Mouse (Mus musculus): ENCODE measurements around the gene Cdk5.

Gene Cdk5

DNA sequence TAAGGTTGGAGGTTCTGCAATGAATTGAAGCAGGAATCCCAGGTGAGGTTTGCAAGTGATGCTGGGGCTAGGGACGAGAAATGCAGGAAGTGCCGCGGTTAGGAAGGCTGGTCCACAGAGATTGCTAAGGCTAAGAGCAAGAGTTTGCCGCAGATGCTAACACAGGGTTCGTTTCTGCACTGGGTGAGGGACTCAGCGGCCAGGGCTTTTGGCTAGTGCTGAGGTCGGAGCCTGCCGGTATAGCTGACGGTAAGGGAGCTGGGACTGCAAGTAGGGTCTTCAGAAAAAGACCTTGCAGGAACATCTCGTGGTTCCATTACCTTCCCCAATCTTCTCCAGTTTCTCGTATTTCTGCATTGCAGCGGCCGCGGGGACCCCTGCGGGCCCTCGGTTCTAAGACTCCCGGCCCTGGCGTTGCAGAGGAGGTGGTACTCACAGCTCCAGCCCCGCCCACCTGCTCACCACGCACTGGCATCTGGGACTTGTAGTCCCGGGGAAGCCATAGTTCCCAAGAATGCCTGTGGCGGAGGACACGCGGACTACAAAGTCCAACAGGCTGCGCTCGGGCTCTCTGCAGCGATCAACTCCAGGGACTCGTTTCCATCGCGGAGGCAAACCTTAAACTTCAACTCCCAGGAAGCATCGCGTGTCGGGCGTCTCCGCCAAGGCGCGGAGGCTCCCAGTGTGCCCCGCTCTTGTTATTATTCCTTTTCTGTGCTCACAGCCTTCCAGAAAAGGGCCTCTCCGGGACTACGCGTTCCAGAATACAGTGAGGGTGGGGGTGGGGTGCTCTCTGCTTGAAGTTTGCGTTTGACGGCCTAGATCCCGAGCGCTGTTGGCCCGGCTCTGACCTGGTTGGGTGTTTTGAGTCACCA is at the start of gene Cdk5, which contains the start of gene Slc4a2:
Cdk5 (minus strand) TSS at position 402 of the 875 bp plus-strand sequence.
Slc4a2 (plus strand) TSS at position 709 of the 875 bp plus-strand sequence.
- DNase-seq (ENCODE audit: low spot score), result peak; percentile 99

DNA sequence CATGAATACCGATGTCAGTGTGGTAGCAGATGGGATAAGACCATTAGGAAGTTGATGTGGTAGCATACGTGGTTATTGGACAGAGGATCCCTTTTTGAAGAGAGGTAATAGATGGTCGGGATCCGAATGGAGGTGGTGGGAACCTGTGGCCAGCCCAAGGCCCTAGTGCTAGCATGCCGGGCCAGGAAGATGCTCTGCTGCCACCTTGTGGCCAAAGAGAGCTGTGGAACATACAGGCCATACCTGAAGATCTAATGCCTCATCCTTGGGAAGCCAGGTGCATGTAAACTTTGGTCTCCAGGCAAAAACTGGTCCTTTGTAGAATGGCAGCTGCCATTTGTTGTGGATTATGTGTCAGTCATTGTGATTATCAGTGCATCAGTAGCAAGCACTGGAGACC is 47.3 kb upstream of the Cdk5 start:
- DNase-seq (ENCODE audit: low spot score), result peak; percentile 80

DNA sequence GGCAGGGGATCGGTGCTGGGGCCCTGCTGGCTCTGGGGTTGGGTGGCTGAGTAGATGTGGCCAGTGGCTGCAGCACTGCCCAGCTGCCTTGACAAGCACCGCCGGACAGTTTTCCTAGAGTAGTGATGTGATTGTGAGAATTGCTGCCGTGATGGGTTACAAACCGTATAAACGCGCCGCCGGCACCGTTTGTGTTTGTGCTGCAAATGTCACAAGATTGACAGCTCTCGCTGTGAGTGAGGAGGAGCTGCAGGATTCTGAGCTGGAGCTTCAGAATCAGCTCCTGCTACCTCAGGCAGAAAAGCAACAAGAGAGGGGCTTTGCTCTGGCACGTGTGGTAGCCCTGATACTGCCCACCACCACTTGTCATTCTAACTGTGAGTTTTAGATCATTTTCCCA is 43.4 kb upstream of the Cdk5 start:
- DNase-seq (ENCODE audit: low spot score), result no peak

DNA sequence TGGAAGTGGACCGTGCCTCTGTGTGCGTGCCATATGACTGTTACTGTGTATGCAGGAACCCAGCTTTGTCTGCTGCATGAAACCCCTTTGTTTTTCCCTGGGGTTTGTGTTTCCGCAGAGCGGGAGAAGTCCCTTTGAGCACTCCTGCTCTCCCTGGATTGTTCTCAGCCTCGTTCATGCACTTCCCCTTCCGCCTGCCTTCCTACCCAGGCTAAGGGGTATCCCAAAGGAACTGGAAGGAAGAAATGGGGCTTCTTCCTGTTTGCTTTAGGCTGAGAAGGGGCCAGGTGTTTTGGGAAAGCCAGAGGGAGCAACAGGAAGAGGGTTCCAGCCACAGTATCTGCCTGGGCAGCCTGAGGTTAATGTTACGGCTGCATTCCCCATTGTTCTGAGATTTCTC is 32.3 kb upstream of the Cdk5 start:
- no peak for DNase-seq (ENCODE audit: low spot score)

DNA sequence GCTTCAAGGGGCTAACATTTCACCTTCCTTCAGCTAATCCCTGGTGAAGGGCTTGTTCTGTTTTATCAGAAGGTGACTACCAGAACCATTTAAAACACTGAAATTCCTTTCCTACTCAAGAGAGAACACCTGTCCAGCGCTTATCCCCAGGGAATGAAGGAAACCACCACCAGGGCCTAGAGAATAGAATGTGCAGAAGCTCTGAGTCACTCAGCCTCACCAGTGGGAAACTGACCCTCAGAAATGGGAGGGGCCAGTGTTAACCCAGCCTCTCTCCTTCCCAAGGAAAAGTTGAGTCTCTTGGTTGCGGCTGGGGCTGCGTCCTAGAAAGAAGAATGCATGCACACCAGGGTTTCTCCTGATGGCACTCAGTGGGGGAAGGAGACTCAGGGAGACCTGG is 31.7 kb upstream of the Cdk5 start:
- DNase-seq (ENCODE audit: low spot score), result no peak

DNA sequence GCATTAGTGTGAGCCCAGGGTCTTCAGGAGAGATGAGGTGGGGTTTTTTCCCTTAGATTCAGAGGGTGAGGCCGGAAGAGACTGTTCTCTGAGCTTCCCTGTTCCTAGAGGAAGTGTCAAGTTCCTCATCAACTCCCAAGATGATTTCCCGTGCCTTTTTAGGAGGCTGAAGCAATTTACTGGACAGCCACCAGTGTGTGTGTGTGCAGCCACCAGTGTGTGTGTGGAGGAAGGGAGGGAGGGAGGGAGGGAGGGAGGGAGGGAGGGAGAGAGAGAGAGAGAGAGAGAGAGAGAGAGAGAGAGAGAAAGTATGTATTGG is 30.6 kb upstream of the Cdk5 start:
- DNase-seq (ENCODE audit: low spot score), result no peak

GRCm38 (mm10) chr5:24453283-24453984 is 30.1 kb upstream of the Cdk5 start:
- DNase-seq (ENCODE audit: low spot score), result no peak

DNA sequence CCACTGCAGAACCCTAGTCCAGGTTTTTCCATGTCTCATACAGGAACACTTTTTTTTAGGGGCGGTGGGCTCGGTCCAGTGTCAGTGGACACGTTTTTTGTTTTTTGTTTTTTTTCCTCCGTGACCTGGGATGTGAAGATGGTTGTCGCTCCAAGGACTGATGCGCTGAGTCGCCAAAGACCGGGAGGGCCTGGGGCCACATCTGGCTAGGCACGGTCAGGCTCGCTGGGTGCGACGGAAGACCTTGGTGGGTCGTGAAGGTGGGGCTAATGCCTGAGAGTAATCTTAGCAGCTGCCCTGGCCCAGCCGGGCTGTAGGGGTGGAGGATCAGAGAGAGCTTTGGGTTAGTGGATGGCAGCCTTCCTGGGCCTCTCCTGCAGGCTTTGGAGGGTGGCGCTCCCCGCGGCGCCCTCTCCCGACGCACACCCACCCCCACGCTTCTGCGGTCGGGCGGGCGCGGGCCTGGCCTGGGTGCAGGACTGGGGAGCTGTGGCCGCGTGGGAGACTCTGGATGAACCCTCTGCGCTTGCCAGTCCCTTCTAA is 29.4 kb upstream of the Cdk5 start:
- no peak for DNase-seq (ENCODE audit: low spot score)

DNA sequence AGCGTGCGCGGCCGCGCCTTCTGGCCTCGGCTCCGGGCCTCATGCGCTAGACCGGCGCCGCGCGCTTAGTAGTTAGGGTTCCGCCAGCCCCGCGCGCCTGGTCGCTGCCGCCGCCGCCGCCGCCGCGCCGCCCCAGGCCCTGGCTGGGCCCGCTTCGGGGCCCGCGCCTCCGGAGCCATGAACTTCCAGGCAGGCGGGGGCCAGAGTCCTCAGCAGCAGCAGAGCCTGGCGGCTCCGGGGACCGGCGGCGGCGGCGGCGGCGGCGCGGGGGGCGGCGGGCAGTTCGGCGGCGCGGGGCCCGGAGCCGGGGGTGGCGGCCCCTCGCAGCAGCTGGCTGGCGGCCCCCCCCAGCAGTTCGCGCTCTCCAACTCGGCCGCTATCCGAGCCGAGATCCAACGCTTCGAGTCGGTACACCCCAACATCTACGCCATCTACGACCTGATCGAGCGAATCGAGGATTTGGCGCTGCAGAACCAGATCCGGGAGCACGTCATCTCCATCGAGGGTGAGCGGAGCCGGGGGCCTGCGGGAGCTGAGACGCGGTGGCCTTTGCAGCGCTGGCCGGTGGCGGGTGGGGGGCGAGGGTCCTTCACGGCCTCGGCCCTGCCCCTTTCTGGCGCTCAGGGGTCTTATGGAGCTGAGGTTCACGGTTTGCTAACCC is 28.8 kb upstream of the Cdk5 start, which contains the start of gene Agap3:
Agap3 (plus strand) TSS at position 148 of the 661 bp plus-strand sequence.
- peak; percentile 59 for DNase-seq (ENCODE audit: low spot score)

- DNase-seq (ENCODE audit: low spot score), result peak; percentile 88
Measured at GRCm38 (mm10) chr5:24451264-24452029, 28.1 kb upstream of the Cdk5 start.

DNA sequence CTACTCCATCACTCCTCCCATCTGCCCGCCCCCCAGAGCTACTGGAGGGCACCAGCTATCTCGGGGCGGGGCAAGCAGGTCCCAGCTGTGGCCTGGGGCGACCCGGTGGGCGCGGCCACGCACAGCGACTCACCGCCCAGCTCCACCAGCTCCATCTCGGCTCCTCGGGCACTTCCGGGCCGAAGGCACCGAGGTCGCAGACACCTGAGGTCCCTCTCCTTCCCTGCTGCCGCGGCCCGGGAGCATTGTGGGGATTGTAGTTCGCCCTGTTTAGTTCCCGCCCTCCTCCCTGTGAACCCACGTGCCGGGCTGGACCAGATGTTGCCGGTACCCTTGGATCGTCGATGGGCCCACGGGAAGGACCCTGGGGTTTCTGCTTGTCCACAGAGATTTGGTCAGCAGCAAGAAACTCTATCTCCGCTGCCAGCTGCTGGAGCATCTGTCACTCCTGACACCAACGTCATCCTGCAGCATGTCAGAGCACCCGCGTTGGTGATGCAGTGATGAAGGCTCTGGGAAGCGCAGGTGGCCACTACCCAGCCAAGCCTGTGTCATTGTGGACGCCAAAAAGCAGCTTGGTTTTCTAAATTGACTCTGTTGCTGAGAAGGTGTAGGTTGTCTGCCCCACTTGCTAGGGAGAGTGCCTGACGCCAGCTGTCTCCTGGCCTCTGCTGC is 24.4 kb upstream of the Cdk5 start, which contains the start of gene Tmub1:
Tmub1 (minus strand) TSS at position 231 of the 675 bp plus-strand sequence.
- DNase-seq (ENCODE audit: low spot score), result peak; percentile 86

DNA sequence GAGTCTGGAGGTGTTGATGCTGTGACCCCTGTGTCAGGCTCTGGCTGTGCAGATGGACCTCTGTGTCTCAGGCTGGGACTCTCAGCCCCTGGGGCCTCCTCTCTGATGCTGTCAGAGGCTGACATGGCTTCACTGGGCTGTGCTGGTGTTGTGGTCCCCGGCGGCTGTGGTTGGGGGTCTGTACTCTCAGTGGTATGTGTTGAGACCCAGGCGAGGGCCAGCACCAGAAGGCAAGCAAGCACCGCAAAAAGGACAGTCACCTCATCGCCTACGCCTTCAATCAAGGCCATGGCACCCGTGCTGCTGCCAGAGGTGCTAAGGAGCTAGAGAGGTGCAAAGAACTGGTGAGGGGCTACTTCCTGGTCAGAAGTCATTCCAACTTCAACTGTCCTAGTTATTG is 23.3 kb upstream of the Cdk5 start:
- DNase-seq (ENCODE audit: low spot score), result no peak

DNA sequence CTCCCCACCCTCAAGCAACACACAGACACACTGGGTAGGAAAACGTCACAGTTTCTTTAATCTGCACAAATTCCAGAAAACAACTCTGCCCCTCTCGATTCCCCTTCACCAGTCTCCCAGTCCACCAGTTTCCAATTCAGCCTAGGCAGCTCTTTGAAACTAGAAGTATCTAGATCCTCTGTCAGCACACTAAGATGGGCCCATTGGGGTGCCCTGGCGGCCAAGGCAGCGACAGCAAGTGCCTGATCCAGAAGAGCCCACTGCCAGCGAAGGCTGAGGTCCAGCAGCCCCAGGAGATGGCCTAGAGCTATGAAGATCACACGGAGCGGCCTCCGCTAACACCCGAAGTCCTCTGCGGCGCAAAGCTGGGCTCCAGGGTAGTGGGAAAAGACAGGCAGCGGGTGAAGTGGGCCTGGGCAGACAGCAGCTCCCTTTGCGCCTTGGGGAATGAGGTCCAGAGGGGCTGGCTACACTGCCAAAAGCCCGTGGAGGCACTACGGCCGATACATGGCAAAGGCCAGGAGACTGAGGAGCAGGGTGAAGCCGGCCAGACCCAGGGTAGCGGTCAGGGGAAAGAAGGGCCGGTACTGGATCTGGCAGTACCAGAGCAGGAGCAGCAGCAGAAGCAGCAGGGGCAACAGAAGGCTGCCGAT is 22.2 kb upstream of the Cdk5 start:
- no peak for DNase-seq (ENCODE audit: low spot score)

DNA sequence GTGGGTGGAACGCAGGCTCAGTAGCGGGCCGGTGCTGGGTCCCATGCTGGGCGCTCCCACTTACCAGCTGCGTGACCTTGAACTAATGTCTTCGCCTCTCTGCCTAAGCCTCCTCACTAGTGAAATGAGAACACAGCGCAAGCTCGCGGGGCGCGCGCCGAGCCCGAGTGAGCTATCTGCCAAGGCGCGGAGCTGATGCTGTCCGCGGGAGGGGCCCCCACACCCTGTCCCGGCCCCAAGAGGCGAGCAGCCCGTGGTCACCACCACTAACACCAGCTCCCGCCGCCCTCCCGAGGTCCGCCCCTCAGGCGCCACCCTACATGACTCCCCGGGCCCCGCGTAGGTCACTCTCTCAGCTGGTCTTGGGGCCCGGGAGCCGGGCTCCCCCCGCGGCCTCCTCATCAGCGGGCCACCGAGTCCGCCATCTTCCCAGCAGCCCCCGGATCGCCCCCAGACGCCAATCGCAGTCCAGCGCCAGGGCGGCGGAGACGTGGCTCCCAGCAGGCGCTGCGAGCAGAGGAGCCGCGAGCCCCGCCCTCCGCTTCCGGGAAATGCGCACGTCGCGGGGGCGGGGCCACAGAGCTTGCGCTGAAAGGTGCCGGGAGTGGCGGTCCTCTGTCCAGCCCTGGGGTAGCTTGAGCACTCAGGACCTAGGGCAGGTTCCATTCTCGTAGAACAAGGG is 21.6 kb upstream of the Cdk5 start, which contains the start of gene Fastk:
Fastk (minus strand) TSS at position 542 of the 682 bp plus-strand sequence.
- peak; percentile 94 for DNase-seq (ENCODE audit: low spot score)

DNA sequence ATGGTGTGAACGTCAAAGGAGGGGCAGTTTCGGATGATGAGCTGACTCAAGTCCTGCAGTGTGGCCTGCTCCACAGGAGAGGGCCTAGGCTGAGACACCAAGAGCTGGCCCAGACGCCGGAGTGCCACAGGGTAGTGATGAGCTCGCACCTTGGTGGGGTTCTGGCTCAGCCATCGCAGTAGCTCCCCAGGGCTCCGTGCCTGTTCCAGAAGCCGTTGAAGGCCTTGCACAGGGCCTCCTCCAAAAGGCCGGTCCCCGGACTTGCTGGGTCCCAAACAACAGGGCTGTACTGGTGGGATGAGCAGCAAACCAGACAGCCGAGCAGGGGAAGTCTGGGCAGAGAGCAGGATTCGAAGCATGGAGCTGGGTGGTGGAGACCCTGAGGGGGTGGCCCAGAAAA is 20.6 kb upstream of the Cdk5 start:
- DNase-seq (ENCODE audit: low spot score), result no peak

GRCm38 (mm10) chr5:24443204-24443603 is 19.9 kb upstream of the Cdk5 start:
- DNase-seq (ENCODE audit: low spot score), result no peak

GRCm38 (mm10) chr5:24442029-24442428 is 18.7 kb upstream of the Cdk5 start:
- no peak for DNase-seq (ENCODE audit: low spot score)

DNA sequence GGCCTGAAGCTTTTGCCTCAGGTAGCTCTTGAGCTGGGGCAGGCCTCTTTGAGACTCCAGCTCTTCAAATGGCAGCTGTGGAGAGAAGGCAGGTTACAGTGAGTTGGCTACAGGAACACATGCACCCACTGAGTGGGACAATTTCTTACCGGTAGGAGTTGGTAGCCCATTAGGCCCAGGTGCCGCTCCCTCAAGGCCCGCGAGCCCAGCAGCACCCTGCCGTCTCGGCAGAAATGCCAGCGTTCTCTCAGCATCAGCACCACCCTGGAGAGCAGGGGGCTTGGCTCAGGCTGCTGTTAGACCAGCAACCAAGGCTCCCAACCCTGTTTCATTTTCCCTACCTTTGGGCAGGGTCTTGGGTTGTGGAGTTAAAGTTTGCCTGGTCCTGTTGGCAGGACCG is 17.9 kb upstream of the Cdk5 start:
- no peak for DNase-seq (ENCODE audit: low spot score)

DNA sequence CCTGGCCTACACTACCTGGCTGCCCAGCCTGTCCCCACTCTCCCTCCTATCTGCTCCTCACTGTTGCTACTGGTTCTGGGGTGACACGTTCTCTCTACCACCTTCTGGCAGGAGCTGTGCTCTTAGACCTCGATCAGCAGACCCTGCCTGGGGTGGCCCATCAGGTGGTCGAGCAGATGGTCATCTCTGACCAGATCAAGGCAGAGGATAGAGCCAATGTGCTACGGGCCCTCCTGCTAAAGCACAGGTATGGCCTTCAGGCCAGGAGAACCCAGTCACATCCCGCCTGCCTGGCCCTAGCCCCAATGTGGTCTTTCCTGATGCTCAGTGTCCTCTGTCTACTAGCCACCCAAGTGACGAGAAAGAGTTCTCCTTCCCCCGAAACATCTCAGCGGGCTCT is 10.7 kb upstream of the Cdk5 start:
- DNase-seq (ENCODE audit: low spot score), result no peak

DNA sequence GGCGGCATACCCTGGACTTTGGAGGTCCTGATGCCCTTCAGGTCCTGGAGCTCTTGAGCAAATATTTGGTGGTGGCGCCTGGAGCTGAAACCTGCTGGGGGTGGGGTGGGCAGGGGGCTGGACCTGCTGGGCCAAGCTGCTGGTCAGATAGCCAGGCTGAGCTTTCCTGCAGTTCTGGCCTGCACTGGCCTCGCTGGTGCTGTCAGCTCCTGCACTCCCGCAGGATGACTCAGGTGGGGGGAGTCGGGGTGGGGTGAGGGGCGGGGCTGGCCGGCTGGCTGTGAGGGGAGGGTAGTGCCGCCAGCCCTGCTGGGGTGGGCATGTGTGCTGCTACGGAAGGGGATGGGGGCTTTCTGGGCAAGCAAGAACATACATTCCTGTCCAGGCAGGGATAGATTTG is 5.3 kb upstream of the Cdk5 start:
- DNase-seq (ENCODE audit: low spot score), result no peak
